Mouse (Mus musculus): ENCODE data around the gene 4930438A08Rik.

4930438A08Rik gene

GRCm38 (mm10) chr11:58323570-58324340 is 49.2 kb downstream of the 4930438A08Rik start:
- no peak for DNase-seq (ENCODE audit: low read depth, low spot score)

GRCm38 (mm10) chr11:58324614-58325229 is 50.1 kb downstream of the 4930438A08Rik start:
- DNase-seq (ENCODE audit: low read depth, low spot score) = no peak

- peak; percentile 60 for DNase-seq (ENCODE audit: low read depth, low spot score)
These were observed 52.2 kb downstream of the 4930438A08Rik start for GRCm38 (mm10) chr11:58326781-58327180.

- peak; percentile 74 for DNase-seq (ENCODE audit: low read depth, low spot score)
These were observed 55.3 kb downstream of the 4930438A08Rik start for GRCm38 (mm10) chr11:58329906-58330275.

- peak; percentile 96 for DNase-seq (ENCODE audit: low read depth, low spot score)
These were observed 55.9 kb downstream of the 4930438A08Rik start, which contains the start of the genes Zfp672 and Sh3bp5l for GRCm38 (mm10) chr11:58330276-58331148. Zfp672 (minus strand) TSS chr11:58330339. Sh3bp5l (plus strand) TSS chr11:58330724.

GRCm38 (mm10) chr11:58331149-58331495 is 56.5 kb downstream of the 4930438A08Rik start:
- no peak for DNase-seq (ENCODE audit: low read depth, low spot score)

- DNase-seq (ENCODE audit: low read depth, low spot score) = no peak
These were observed 56.9 kb downstream of the 4930438A08Rik start for GRCm38 (mm10) chr11:58331546-58331945.

- no peak for DNase-seq (ENCODE audit: low read depth, low spot score)
These were observed 60.1 kb downstream of the 4930438A08Rik start for GRCm38 (mm10) chr11:58334746-58335145.

Measured in ZHBTc4 (cell line).